Mouse (Mus musculus) limb, embryonic 11.5 days (tissue): ENCODE measurements at regions not wholly inside any gene's neighbourhood (a gene's known extent, or its start where the extent isn't known, plus 50 kb on each side); places are given as distances from the start of the nearest gene placed in this dataset.
A peak's percentile ranks its signal among the peaks of the same experiment; 100 is the strongest.

Experiments used
- ATAC-seq: fragments of 200-750 bp; cut with Nextera tagmentation; 2 replicates; pipeline ENCODE4 v1.8.0; 2017; ENCODE audit warnings: low read depth; ENCODE audit not compliant: insufficient number of reproducible peaks, low FRiP score, low TSS enrichment
- DNase-seq: peaks from one replicate; pipeline ENCODE4 v3.0.0-alpha.2; 2015; ENCODE audit warnings: low spot score
- H3K27ac ChIP-seq: fragments of 300-500 bp; sonication (generic); replicated peaks from 2 replicates; pipeline ENCODE4 v1.5.1; 2014; ENCODE audit warnings: low read depth, mild to moderate bottlenecking, low read length
- H3K27me3 ChIP-seq: fragments of 300-500 bp; sonication (generic); 2 replicates; pipeline ENCODE4 v1.6.1; 2014; ENCODE audit warnings: mild to moderate bottlenecking, low read length, mixed read lengths; ENCODE audit not compliant: control insufficient read depth, insufficient read depth
- H3K36me3 ChIP-seq: fragments of 300-500 bp; sonication (generic); 2 replicates; pipeline ENCODE4 v1.6.1; 2014; ENCODE audit warnings: mild to moderate bottlenecking, low read length, moderate library complexity, mixed read lengths; ENCODE audit not compliant: control insufficient read depth, insufficient read depth
- H3K4me1 ChIP-seq: fragments of 300-500 bp; sonication (generic); 2 replicates; pipeline ENCODE4 v1.6.1; 2014; ENCODE audit warnings: low read length, mixed read lengths; ENCODE audit not compliant: control insufficient read depth, insufficient read depth
- H3K4me2 ChIP-seq: fragments of 300-500 bp; sonication (generic); 2 replicates; pipeline ENCODE4 v1.6.1; 2014; ENCODE audit warnings: low read depth, mild to moderate bottlenecking, moderate library complexity; ENCODE audit not compliant: severe bottlenecking
- H3K4me3 ChIP-seq: fragments of 300-500 bp; sonication (generic); 2 replicates; pipeline ENCODE4 v1.5.1; 2014; ENCODE audit warnings: low read depth, low read length
- H3K9ac ChIP-seq: fragments of 300-500 bp; sonication (generic); 2 replicates; pipeline ENCODE4 v1.6.1; 2014; ENCODE audit warnings: mild to moderate bottlenecking, low read length
- H3K9me3 ChIP-seq: fragments of 300-500 bp; sonication (generic); 2 replicates; pipeline ENCODE4 v1.6.1; 2016; ENCODE audit warnings: low read length; ENCODE audit not compliant: control insufficient read depth
- WGBS: fragments of 180-500 bp; shearing (Covaris S2); extraction: QIAGEN DNeasy Blood & Tissue Kit; methylation state at CpG from one replicate; pipeline ENCODE4 v1.1.7; 2014; 5-methylcytosine and 5-hydroxymethylcytosine counted together

DNA sequence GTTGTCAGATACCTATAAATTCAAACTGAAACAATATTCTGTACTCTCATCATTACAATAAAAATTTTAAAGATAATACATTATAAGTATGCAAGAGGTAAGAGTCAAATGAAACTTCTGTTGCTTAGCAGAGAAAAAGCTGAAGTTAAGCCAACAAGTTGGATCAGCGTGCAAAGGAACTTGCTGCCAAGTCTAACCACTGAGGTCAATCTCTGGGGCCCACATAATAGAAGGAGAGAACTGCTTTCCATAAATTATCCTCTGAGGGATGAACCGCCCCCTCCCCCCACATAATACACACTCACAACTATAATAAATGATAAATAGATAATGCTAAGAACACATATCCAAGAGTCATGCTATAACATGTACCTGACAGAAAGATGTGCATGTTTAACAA lies 144.2 kb upstream of the Ahr start:
- DNase-seq (no peak), ATAC-seq (no peak)
- Histone ChIP-seq H3K4me3 (no peak overlapping the region), H3K36me3 (no peaks in the 10 kb centered on the region), H3K27ac (no peak overlapping the region), H3K4me1 (no peaks in the 10 kb centered on the region), H3K9me3 (no peaks in the 10 kb centered on the region), H3K9ac (no peak overlapping the region), H3K27me3 (no peaks in the 10 kb centered on the region), H3K4me2 (no peak overlapping the region)
- 95% methylated on average over 2 of the region's 2 CpGs for WGBS

- H3K9me3 ChIP-seq: no peaks in the 10 kb centered on the region
- H3K4me2 ChIP-seq: no peak overlapping the region
- no peaks in the 10 kb centered on the region for H3K4me1 ChIP-seq
- 52% methylated on average over 6 of the region's 6 CpGs for WGBS
- no peak overlapping the region for H3K27ac ChIP-seq
- no peaks in the 10 kb centered on the region for H3K36me3 ChIP-seq
- H3K27me3 ChIP-seq: no peaks in the 10 kb centered on the region
- no peak for ATAC-seq
- H3K4me3 ChIP-seq: no peak overlapping the region
- DNase-seq: peak; percentile 22
- no peak overlapping the region for H3K9ac ChIP-seq
Observed at GRCm38 (mm10) chr12:35674487-35674886, 139.6 kb upstream of the Ahr start.

- Histone ChIP-seq H3K27me3 (no peaks in the 10 kb centered on the region), H3K9me3 (no peaks in the 10 kb centered on the region), H3K9ac (no peak overlapping the region), H3K36me3 (no peaks in the 10 kb centered on the region), H3K4me3 (no peak overlapping the region), H3K4me2 (no peak overlapping the region), H3K4me1 (no peaks in the 10 kb centered on the region), H3K27ac (no peak overlapping the region)
- DNase-seq (no peak), ATAC-seq (no peak)
- 94% methylated on average over 4 of the region's 4 CpGs for WGBS
Observed at GRCm38 (mm10) chr12:35670980-35671379, 136.1 kb upstream of the Ahr start.

- no peaks in the 10 kb centered on the region for H3K9me3 ChIP-seq
- no peak overlapping the region for H3K27ac ChIP-seq
- ATAC-seq (no peak), DNase-seq (no peak)
- 90% methylated on average over 1 of the region's 1 CpGs for WGBS
- no peaks in the 10 kb centered on the region for H3K27me3 ChIP-seq
- no peaks in the 10 kb centered on the region for H3K4me1 ChIP-seq
- H3K4me3 ChIP-seq: no peak overlapping the region
- H3K36me3 ChIP-seq: no peaks in the 10 kb centered on the region
- H3K9ac ChIP-seq: no peak overlapping the region
- no peak overlapping the region for H3K4me2 ChIP-seq
Observed at GRCm38 (mm10) chr12:35668716-35669115, 133.9 kb upstream of the Ahr start.

GRCm38 (mm10) chr12:35667705-35668104 lies 132.9 kb upstream of the Ahr start:
- Histone ChIP-seq H3K4me1 (no peaks in the 10 kb centered on the region), H3K4me2 (no peak overlapping the region), H3K36me3 (no peaks in the 10 kb centered on the region), H3K9me3 (no peaks in the 10 kb centered on the region), H3K27me3 (no peaks in the 10 kb centered on the region), H3K27ac (no peak overlapping the region), H3K4me3 (no peak overlapping the region), H3K9ac (no peak overlapping the region)
- no peak for ATAC-seq
- no peak for DNase-seq
- 90% methylated on average over 3 of the region's 3 CpGs for WGBS

DNA sequence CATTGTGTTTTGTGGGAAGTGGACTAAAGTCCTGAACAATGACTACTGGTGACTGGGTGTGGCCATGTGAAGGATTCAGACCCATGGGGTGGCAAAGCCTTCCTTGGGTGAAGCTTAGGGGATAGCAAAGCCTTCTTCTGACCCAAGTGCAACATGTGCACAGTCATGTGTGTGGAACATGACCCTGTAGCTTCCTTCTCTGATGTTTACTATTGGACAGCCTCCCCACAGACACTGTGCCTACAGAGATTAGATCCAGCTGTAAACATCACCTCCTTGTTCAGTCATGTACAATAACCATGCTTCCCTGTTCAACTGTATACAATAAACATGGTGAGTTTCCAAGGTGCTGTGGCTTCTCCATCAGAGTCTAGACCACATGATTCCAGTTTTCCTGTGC lies 132.4 kb upstream of the Ahr start:
- Histone ChIP-seq H3K4me1 (no peaks in the 10 kb centered on the region), H3K27ac (no peak overlapping the region), H3K4me2 (no peak overlapping the region), H3K27me3 (no peaks in the 10 kb centered on the region), H3K4me3 (no peak overlapping the region), H3K9ac (no peak overlapping the region), H3K9me3 (no peaks in the 10 kb centered on the region), H3K36me3 (no peaks in the 10 kb centered on the region)
- no peak for DNase-seq
- ATAC-seq: no peak

DNA sequence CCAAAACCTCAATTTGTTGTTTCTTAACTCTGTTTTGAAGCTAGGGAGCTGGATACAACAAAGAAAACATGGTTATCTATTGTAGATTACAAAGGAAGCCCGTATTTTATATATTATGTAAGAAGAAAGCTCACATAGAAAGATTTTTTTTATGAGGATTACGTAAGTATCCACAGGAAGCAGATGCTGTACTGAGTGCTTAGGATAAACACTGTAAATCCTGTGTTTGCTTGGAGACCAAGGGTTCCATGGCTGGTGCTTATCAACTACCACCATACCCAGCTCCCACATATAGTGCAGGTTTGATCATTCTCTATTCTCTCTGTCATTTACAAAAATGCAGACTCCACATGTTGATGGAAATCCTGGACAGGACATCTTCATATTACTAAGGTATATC lies 131.2 kb upstream of the Ahr start:
- no peaks in the 10 kb centered on the region for H3K9me3 ChIP-seq
- ATAC-seq (no peak), DNase-seq (no peak)
- no peaks in the 10 kb centered on the region for H3K4me1 ChIP-seq
- 82% methylated on average over 2 of the region's 2 CpGs for WGBS
- H3K9ac ChIP-seq: no peak overlapping the region
- no peak overlapping the region for H3K4me3 ChIP-seq
- H3K4me2 ChIP-seq: no peak overlapping the region
- H3K36me3 ChIP-seq: no peaks in the 10 kb centered on the region
- H3K27ac ChIP-seq: no peak overlapping the region
- no peaks in the 10 kb centered on the region for H3K27me3 ChIP-seq

DNA sequence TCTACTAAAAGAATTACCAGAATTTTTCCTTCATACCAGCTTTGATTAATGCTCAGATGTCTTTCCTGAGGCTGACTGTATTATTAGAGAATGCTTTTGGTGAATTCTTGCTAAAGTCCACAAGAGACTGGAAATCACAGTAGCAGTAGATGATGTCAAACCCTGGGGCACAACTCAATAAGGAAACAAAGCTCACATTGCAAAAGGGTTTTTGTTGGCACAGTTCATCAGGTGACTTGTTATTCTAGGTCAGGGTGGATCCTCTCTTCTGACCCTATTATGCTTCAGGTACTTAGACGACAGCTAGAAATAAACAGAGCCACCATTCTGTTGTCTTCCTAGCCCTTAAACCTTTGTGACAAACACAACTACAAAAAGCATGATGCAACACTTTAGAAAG lies 128.2 kb upstream of the Ahr start:
- Histone ChIP-seq H3K27me3 (no peaks in the 10 kb centered on the region), H3K27ac (no peak overlapping the region), H3K9ac (no peak overlapping the region), H3K4me1 (no peaks in the 10 kb centered on the region), H3K4me2 (no peak overlapping the region), H3K4me3 (no peak overlapping the region), H3K36me3 (no peaks in the 10 kb centered on the region), H3K9me3 (no peaks in the 10 kb centered on the region)
- ATAC-seq: no peak
- no peak for DNase-seq
- 81% methylated on average over 1 of the region's 1 CpGs for WGBS

DNA sequence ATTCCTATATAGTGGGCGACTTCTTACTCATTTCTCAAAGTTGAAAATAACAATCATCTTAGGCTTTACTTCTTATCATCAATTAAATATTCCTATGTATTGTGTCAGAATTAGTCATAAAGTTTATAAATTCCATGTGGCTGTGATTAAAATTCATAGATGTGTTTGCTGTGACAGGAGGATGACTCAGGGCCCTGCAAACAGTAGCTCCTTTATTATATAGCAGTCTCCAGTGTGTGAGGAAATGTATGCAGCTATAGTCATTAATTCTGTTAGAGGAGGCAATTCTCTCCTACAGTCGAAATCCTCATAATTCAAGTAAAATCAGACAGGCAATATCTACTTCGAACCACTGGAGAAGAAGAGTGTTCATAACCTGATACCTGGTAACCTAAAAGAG lies 121.7 kb upstream of the Ahr start:
- Histone ChIP-seq H3K27me3 (no peaks in the 10 kb centered on the region), H3K36me3 (no peaks in the 10 kb centered on the region), H3K9me3 (no peaks in the 10 kb centered on the region), H3K4me1 (no peaks in the 10 kb centered on the region), H3K4me2 (no peak overlapping the region), H3K9ac (no peak overlapping the region), H3K27ac (no peak overlapping the region), H3K4me3 (no peak overlapping the region)
- DNase-seq: no peak
- 88% methylated on average over 3 of the region's 3 CpGs for WGBS
- ATAC-seq: no peak
